In genomic region chr2:174438737-174439449, GRCm38 (mm10) we compare ENCODE assay signal across 8 mouse cellular contexts. TPM values are rescaled to one million over a fixed set of nuclear protein-coding genes. Genes with fewer than 3 reads are reported as not detected.
DNase-seq lines count a peak whose midpoint lies in the region; ATAC-seq and TF ChIP-seq lines count a peak whose summit lies in the region.

Gene Ctsz, minus strand, starts transcription at chr2:174439039.

- H3K4me2 ChIP-seq in heart, embryonic 12.5 days, result peak within 1 kb of the TSS; percentile 85
- peak within 1 kb of the TSS; percentile 68 for H3K4me2 ChIP-seq in kidney, embryonic 16.5 days (replicated peaks; ENCODE audit: low read depth, low read length)
- H3K4me2 ChIP-seq in liver, embryonic 11.5 days, result peak within 1 kb of the TSS; percentile 63

- peak within 1 kb of the TSS; percentile 80 for H3K27ac ChIP-seq in bone marrow, adult 2 months (ENCODE audit: control insufficient read depth, insufficient read depth, low read depth, low read length, poor library complexity)
- H3K27ac ChIP-seq in embryonic fibroblast, embryonic 13.5 days (ENCODE audit: insufficient read depth, low read length), result no peak within 1 kb of the TSS
- no peak within 1 kb of the TSS for H3K27ac ChIP-seq in heart, embryonic 12.5 days (ENCODE audit: poor library complexity, severe bottlenecking)
- H3K27ac ChIP-seq in kidney, embryonic 16.5 days (ENCODE audit: low read length), result peak within 1 kb of the TSS; percentile 2
- H3K27ac ChIP-seq in liver, embryonic 11.5 days (ENCODE audit: low read depth, low read length), result no peak within 1 kb of the TSS; the same call in 1 of the 2 replicates

- 2% methylated on average over 38 of the region's 38 CpGs for WGBS in bone marrow, adult 2 months
- 1% methylated on average over 38 of the region's 38 CpGs for WGBS in heart, embryonic 12.5 days
- WGBS in kidney, embryonic 16.5 days, result 2% methylated on average over 38 of the region's 38 CpGs
- under 1% methylated on average over 38 of the region's 38 CpGs for WGBS in liver, embryonic 11.5 days

- peaks cover 19% of the 10 kb centered on the region; the same call in 1 of the 2 replicates for H3K36me3 ChIP-seq in heart, embryonic 12.5 days
- no peaks in the 10 kb centered on the region for H3K36me3 ChIP-seq in kidney, embryonic 16.5 days (ENCODE audit: insufficient read depth, low read length)
- H3K36me3 ChIP-seq in liver, embryonic 11.5 days (ENCODE audit: control insufficient read depth, insufficient read depth, low read length), result no peaks in the 10 kb centered on the region; the same call in 1 of the 2 replicates
- H3K36me3 ChIP-seq in splenic B cell, adult 2 months (ENCODE audit: control insufficient read depth, insufficient read depth, low read length, poor library complexity, severe bottlenecking), result peaks cover 2% of the 10 kb centered on the region

- TF ChIP-seq CTCF in bone marrow, adult 2 months (IDR thresholded peaks at IDR 0.05; ENCODE audit: control insufficient read depth, insufficient read depth, low read length), result no peak
- TF ChIP-seq CTCF in embryonic fibroblast, embryonic 13.5 days (IDR thresholded peaks at IDR 0.05; ENCODE audit: borderline replicate concordance, insufficient read depth, low read length), result no peak

- ATAC-seq in heart, embryonic 12.5 days (ENCODE audit: insufficient number of reproducible peaks, low FRiP score), result peak; percentile 86
- peak; percentile 71; the same call in 1 of the 2 replicates for ATAC-seq in kidney, embryonic 16.5 days (ENCODE audit: low FRiP score, low TSS enrichment)
- ATAC-seq in liver, embryonic 11.5 days (replicated peaks; ENCODE audit: low FRiP score), result peak; percentile 87
- ATAC-seq in monocyte, adult 5-6 weeks (replicated peaks; ENCODE audit: insufficient number of reproducible peaks, low FRiP score, low TSS enrichment, poor library complexity, severe bottlenecking), result peak; percentile 22

- peak within 1 kb of the TSS; percentile 80 for H3K4me3 ChIP-seq in bone marrow, adult 2 months (replicated peaks; ENCODE audit: control insufficient read depth, low read depth, low read length)
- H3K4me3 ChIP-seq in embryonic fibroblast, embryonic 13.5 days (ENCODE audit: insufficient read depth, low read length), result peak within 1 kb of the TSS; percentile 55
- H3K4me3 ChIP-seq in heart, embryonic 12.5 days, result peak within 1 kb of the TSS; percentile 58
- peak within 1 kb of the TSS; percentile 64 for H3K4me3 ChIP-seq in kidney, embryonic 16.5 days (ENCODE audit: low read length)
- H3K4me3 ChIP-seq in liver, embryonic 11.5 days (ENCODE audit: low read depth, low read length), result peak within 1 kb of the TSS; percentile 58

- DNase-seq in B cell, adult 2 months, result peak; percentile 78 to 82
- DNase-seq in liver, embryonic 11.5 days (ENCODE audit: low spot score), result peak; percentile 81
- DNase-seq in splenic B cell, adult 2 months (ENCODE audit: low read depth, low spot score), result peak; percentile 76

- peak; percentile 85; the same call in 1 of the 2 replicates for TF ChIP-seq POLR2A in bone marrow, adult 2 months (IDR thresholded peaks at IDR 0.05; ENCODE audit: borderline replicate concordance, control insufficient read depth, low read depth, low read length)
- TF ChIP-seq POLR2A in embryonic fibroblast, embryonic 13.5 days (IDR thresholded peaks at IDR 0.05; ENCODE audit: low read depth, low read length), result peak; percentile 63

- no peaks in the 10 kb centered on the region for H3K9me3 ChIP-seq in heart, embryonic 12.5 days (replicated peaks)
- no peaks in the 10 kb centered on the region for H3K9me3 ChIP-seq in kidney, embryonic 16.5 days (ENCODE audit: low read length)
- H3K9me3 ChIP-seq in liver, embryonic 11.5 days (ENCODE audit: control insufficient read depth, low read length), result no peaks in the 10 kb centered on the region

- peaks cover 8% of the 10 kb centered on the region; the same call in 1 of the 2 replicates for H3K4me1 ChIP-seq in bone marrow, adult 2 months (ENCODE audit: control insufficient read depth, insufficient read depth, low read length)
- no peaks in the 10 kb centered on the region for H3K4me1 ChIP-seq in embryonic fibroblast, embryonic 13.5 days (ENCODE audit: control insufficient read depth, insufficient read depth, low read length)
- peaks cover 38% of the 10 kb centered on the region for H3K4me1 ChIP-seq in heart, embryonic 12.5 days (replicated peaks)
- H3K4me1 ChIP-seq in kidney, embryonic 16.5 days (ENCODE audit: insufficient read depth, low read length), result peaks cover 27% of the 10 kb centered on the region
- peaks cover 24% of the 10 kb centered on the region for H3K4me1 ChIP-seq in liver, embryonic 11.5 days (replicated peaks; ENCODE audit: control insufficient read depth, insufficient read depth, low read length)

- peak within 1 kb of the TSS; percentile 73 for H3K9ac ChIP-seq in heart, embryonic 12.5 days
- peak within 1 kb of the TSS; percentile 67 for H3K9ac ChIP-seq in kidney, embryonic 16.5 days (replicated peaks; ENCODE audit: low read length)
- peak within 1 kb of the TSS; percentile 69 for H3K9ac ChIP-seq in liver, embryonic 11.5 days (ENCODE audit: low read depth, low read length)

- no peaks in the 10 kb centered on the region for H3K27me3 ChIP-seq in heart, embryonic 12.5 days (replicated peaks)
- H3K27me3 ChIP-seq in kidney, embryonic 16.5 days (ENCODE audit: insufficient read depth, low read length), result no peaks in the 10 kb centered on the region
- no peaks in the 10 kb centered on the region for H3K27me3 ChIP-seq in liver, embryonic 11.5 days (replicated peaks; ENCODE audit: control insufficient read depth, insufficient read depth, low read length)
- H3K27me3 ChIP-seq in splenic B cell, adult 2 months (ENCODE audit: control insufficient read depth, insufficient read depth, low read length, poor library complexity, severe bottlenecking), result no peaks in the 10 kb centered on the region

RNA-seq across cellular contexts. Expression of gene Ctsz, which starts in this region (rescaled TPM):
- 68.9 and 112 TPM in 2 replicates for polyA plus RNA-seq in bone marrow, adult 2 months (2011; ENCODE audit: insufficient read depth, insufficient read length, low replicate concordance, missing spikeins)
- polyA plus RNA-seq in embryonic fibroblast, embryonic 13.5 days (2011; ENCODE audit: insufficient read length, low read depth, missing spikeins), result 143 and 186 TPM in 2 replicates
- 95.9 and 101 TPM in 2 replicates for polyA plus RNA-seq in heart, embryonic 12.5 days (2016; fragmentation: Nextera tagmentation; extraction: Ambion mirVana)
- polyA plus RNA-seq in kidney, embryonic 16.5 days (2015; fragmentation: Nextera tagmentation; extraction: Ambion mirVana), result 153 and 173 TPM in 2 replicates
- polyA plus RNA-seq in liver, embryonic 11.5 days (2014; fragmentation: Nextera tagmentation; extraction: Ambion mirVana), result 159 and 162 TPM in 2 replicates
- 273 to 400 TPM (median 362 TPM) in 3 replicates for total RNA-seq in monocyte, adult 5-6 weeks (2017)

Comparison
In these comparisons a context has a peak if more than half of its experiments do, and no peak if none do; other contexts are left out.
1. H3K27ac ChIP-seq: peak in bone marrow, adult 2 months (single experiment) and kidney, embryonic 16.5 days (single experiment); none in embryonic fibroblast, embryonic 13.5 days (single experiment), heart, embryonic 12.5 days (single experiment) and liver, embryonic 11.5 days (single experiment).
2. ATAC-seq: peak in every context shown above with its lines; median percentile 87 in liver, embryonic 11.5 days; 86 in heart, embryonic 12.5 days; 71 in kidney, embryonic 16.5 days; 22 in monocyte, adult 5-6 weeks.
3. Peak in every context shown above with its lines, with median percentiles within 50 percentile points of each other: DNase-seq, H3K4me3 ChIP-seq, H3K4me2 ChIP-seq and H3K9ac ChIP-seq.